Mouse (Mus musculus) neural tube, embryonic 12.5 days (tissue): ENCODE data around the gene Ctbs. TPM values are rescaled to one million over a fixed set of nuclear protein-coding genes. Genes with fewer than 3 reads are reported as not detected.

Source experiments
- ATAC-seq: fragments of 200-750 bp; cut with Nextera tagmentation; 2 replicates; pipeline ENCODE4 v1.8.0; 2017; ENCODE audit warnings: low read depth, mild to moderate bottlenecking, moderate TSS enrichment, moderate library complexity; ENCODE audit not compliant: low FRiP score
- H3K27ac ChIP-seq: fragments of 300-500 bp; sonication (generic); 2 replicates; pipeline ENCODE4 v1.5.1; 2016
- H3K27me3 ChIP-seq: fragments of 300-500 bp; sonication (generic); replicated peaks from 2 replicates; pipeline ENCODE4 v1.6.1; 2016; ENCODE audit warnings: mild to moderate bottlenecking
- H3K36me3 ChIP-seq: fragments of 300-500 bp; sonication (generic); 2 replicates; pipeline ENCODE4 v1.6.1; 2016; ENCODE audit warnings: mild to moderate bottlenecking
- H3K4me1 ChIP-seq: fragments of 300-500 bp; sonication (generic); 2 replicates; pipeline ENCODE4 v1.6.1; 2016
- H3K4me2 ChIP-seq: fragments of 300-500 bp; sonication (generic); replicated peaks from 2 replicates; pipeline ENCODE4 v1.6.1; 2016; ENCODE audit warnings: mild to moderate bottlenecking
- H3K4me3 ChIP-seq: fragments of 300-500 bp; sonication (generic); 2 replicates; pipeline ENCODE4 v1.5.1; 2016
- H3K9ac ChIP-seq: fragments of 300-500 bp; sonication (generic); 2 replicates; pipeline ENCODE4 v1.6.1; 2016; ENCODE audit warnings: mild to moderate bottlenecking
- H3K9me3 ChIP-seq: fragments of 300-500 bp; sonication (generic); 2 replicates; pipeline ENCODE4 v1.6.1; 2016; ENCODE audit warnings: mild to moderate bottlenecking
- WGBS: fragments of 180-500 bp; shearing (Covaris S2); methylation state at CpG from one replicate; pipeline ENCODE4 v1.1.7; 2016; 5-methylcytosine and 5-hydroxymethylcytosine counted together
- polyA plus RNA-seq: library from polyadenylated mRNA; unstranded; fragments of >200 nt; fragmentation: Nextera tagmentation; extraction: Ambion mirVana; gene quantifications from 2 replicates; pipeline ENCODE4 v1.2.1, GENCODE M21; 2016

Ctbs gene
- polyA plus RNA-seq, 1 experiment from 2014 or later = 5.6 TPM

- H3K27me3 ChIP-seq = no peaks in the 10 kb centered on the region
- no peaks in the 10 kb centered on the region for H3K36me3 ChIP-seq
- H3K4me2 ChIP-seq = peak overlapping the region; percentile 54; the same call in 1 of the 2 replicates
- WGBS = 87% methylated on average over 5 of the region's 5 CpGs
- no peak overlapping the region for H3K9ac ChIP-seq
- H3K27ac ChIP-seq = no peak overlapping the region
- no peaks in the 10 kb centered on the region; the same call in 1 of the 2 replicates for H3K4me1 ChIP-seq
- no peaks in the 10 kb centered on the region for H3K9me3 ChIP-seq
- ATAC-seq = no peak
- H3K4me3 ChIP-seq = no peak overlapping the region
These were observed 1.8 kb downstream of the Ctbs start for GRCm38 (mm10) chr3:146451375-146451774.

GRCm38 (mm10) chr3:146462939-146463338 is 13.3 kb downstream of the Ctbs start:
- 63% methylated on average over 2 of the region's 2 CpGs for WGBS

GRCm38 (mm10) chr3:146469226-146469625 is 19.6 kb downstream of the Ctbs start:
- Histone ChIP-seq H3K4me2 (no peak overlapping the region), H3K4me1 (no peaks in the 10 kb centered on the region), H3K27ac (no peak overlapping the region), H3K27me3 (no peaks in the 10 kb centered on the region), H3K4me3 (no peak overlapping the region), H3K9ac (no peak overlapping the region), H3K9me3 (no peaks in the 10 kb centered on the region), H3K36me3 (no peaks in the 10 kb centered on the region)
- no peak for ATAC-seq
- WGBS = 88% methylated on average over 2 of the region's 2 CpGs

More at GRCm38 (mm10) chr3:146462939-146463338, 13.3 kb downstream of the Ctbs start:
- Histone ChIP-seq H3K36me3 (no peaks in the 10 kb centered on the region), H3K4me2 (no peak overlapping the region), H3K4me1 (no peaks in the 10 kb centered on the region), H3K9ac (no peak overlapping the region), H3K9me3 (no peaks in the 10 kb centered on the region), H3K4me3 (no peak overlapping the region), H3K27me3 (no peaks in the 10 kb centered on the region), H3K27ac (no peak overlapping the region)
- ATAC-seq = no peak

DNA sequence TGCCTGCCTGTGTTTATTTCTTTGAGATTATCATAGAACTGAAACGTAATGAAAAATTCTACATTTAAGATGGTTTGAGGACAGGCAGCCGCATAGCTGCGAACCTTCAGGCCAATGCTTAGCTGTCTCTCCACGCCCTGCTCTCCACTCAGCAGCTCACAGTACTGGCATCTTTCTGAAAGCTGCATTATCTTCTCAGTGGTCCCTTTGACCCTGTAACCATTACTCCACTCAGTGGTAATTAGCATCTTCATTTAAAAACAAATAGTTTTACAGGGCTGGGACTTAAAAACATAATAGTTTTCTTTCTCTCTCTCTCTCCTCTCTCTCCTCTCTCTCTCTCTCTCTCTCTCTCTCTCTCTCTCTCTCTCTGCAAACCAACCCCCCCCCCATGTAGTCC is 23.1 kb downstream of the Ctbs start:
- Histone ChIP-seq H3K9ac (no peak overlapping the region), H3K4me1 (no peaks in the 10 kb centered on the region), H3K9me3 (no peaks in the 10 kb centered on the region), H3K4me3 (no peak overlapping the region), H3K4me2 (no peak overlapping the region), H3K36me3 (no peaks in the 10 kb centered on the region), H3K27ac (no peak overlapping the region), H3K27me3 (no peaks in the 10 kb centered on the region)
- 66% methylated on average over 4 of the region's 4 CpGs for WGBS
- ATAC-seq = no peak

GRCm38 (mm10) chr3:146473741-146474140 is 24.1 kb downstream of the Ctbs start:
- H3K4me2 ChIP-seq = no peak overlapping the region
- no peak overlapping the region for H3K27ac ChIP-seq
- H3K4me3 ChIP-seq = no peak overlapping the region
- H3K9me3 ChIP-seq = no peaks in the 10 kb centered on the region
- ATAC-seq = no peak
- no peak overlapping the region for H3K9ac ChIP-seq
- H3K27me3 ChIP-seq = no peaks in the 10 kb centered on the region
- H3K36me3 ChIP-seq = no peaks in the 10 kb centered on the region
- H3K4me1 ChIP-seq = no peaks in the 10 kb centered on the region

- Histone ChIP-seq H3K9me3 (no peaks in the 10 kb centered on the region), H3K4me3 (no peak overlapping the region), H3K9ac (no peak overlapping the region), H3K36me3 (no peaks in the 10 kb centered on the region), H3K4me1 (no peaks in the 10 kb centered on the region), H3K27ac (no peak overlapping the region), H3K4me2 (no peak overlapping the region), H3K27me3 (no peaks in the 10 kb centered on the region)
- no peak for ATAC-seq
- WGBS = 89% methylated on average over 3 of the region's 3 CpGs
These were observed 24.8 kb downstream of the Ctbs start for GRCm38 (mm10) chr3:146474428-146474827.

DNA sequence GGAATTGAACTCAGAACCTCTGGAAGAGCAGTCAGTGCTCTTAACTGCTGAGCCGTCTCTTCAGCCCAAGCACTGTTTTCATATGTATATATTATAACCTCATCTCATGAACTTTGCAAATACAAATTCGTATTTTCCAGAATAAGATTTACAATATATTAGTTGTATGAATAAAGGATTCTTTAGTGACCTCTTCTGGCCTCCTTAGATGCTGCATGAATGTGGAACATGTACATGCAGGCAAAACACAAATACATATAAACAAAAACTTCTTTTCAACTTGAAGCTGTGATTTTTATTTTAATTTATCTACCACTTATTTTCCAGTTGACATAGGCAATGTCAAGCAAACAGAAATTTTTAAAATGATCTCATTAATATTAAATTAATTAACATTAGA is 32.4 kb downstream of the Ctbs start:
- Histone ChIP-seq H3K36me3 (no peaks in the 10 kb centered on the region), H3K9ac (no peak overlapping the region), H3K9me3 (no peaks in the 10 kb centered on the region), H3K27me3 (no peaks in the 10 kb centered on the region), H3K27ac (no peak overlapping the region), H3K4me1 (no peaks in the 10 kb centered on the region), H3K4me3 (no peak overlapping the region), H3K4me2 (no peak overlapping the region)
- no peak for ATAC-seq
- 83% methylated on average over 2 of the region's 2 CpGs for WGBS

DNA sequence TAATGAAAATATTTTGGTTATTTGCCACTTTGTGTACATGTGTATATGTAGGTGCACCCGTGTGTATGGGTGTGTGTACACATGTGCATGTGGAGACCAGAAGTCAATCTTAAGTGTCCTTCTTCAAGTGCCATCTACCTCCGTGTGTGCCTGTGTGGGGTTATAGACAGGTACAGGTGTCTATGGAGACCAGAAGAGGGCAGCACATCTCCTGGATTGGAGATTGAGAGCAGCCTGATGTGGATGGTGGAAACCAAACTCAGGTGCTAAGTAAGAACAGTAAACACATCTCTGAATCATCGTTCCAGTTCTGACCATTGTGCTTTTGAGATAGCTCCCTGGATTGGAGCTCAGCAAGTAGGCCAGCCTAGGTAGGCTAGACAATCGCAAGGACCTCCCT is 36.9 kb downstream of the Ctbs start:
- no peak overlapping the region for H3K4me2 ChIP-seq
- no peaks in the 10 kb centered on the region for H3K36me3 ChIP-seq
- H3K9me3 ChIP-seq = no peaks in the 10 kb centered on the region
- H3K4me3 ChIP-seq = no peak overlapping the region
- no peak for ATAC-seq
- H3K27ac ChIP-seq = no peak overlapping the region
- WGBS = 89% methylated on average over 4 of the region's 4 CpGs
- H3K27me3 ChIP-seq = no peaks in the 10 kb centered on the region
- no peaks in the 10 kb centered on the region for H3K4me1 ChIP-seq
- no peak overlapping the region for H3K9ac ChIP-seq

DNA sequence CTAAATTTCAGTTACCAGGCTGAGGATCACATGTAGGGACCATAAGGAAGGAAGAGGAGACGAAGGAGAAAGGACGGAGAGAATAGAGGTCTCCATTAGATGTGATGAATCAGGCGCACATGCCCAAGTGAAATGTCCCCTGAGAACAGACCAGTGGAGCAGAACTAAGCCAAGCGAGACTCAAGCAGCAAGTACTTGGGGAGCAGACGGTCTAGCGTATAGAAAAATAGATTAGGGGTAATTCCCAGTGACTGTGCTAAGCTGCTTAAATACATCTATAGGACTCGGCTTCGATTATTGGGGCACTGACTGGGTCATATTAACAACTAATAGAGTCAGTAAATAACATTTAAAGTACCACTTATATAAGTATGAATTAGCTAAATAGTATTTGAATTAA is 45.3 kb downstream of the Ctbs start:
- Histone ChIP-seq H3K27me3 (no peaks in the 10 kb centered on the region), H3K9me3 (no peaks in the 10 kb centered on the region), H3K27ac (no peak overlapping the region), H3K4me3 (no peak overlapping the region), H3K4me1 (no peaks in the 10 kb centered on the region), H3K9ac (no peak overlapping the region), H3K4me2 (no peak overlapping the region), H3K36me3 (no peaks in the 10 kb centered on the region)
- ATAC-seq = no peak
- 70% methylated on average over 8 of the region's 8 CpGs for WGBS

GRCm38 (mm10) chr3:146498989-146499388 is 49.4 kb downstream of the Ctbs start:
- no peaks in the 10 kb centered on the region for H3K9me3 ChIP-seq
- peak overlapping the region; percentile 68 for H3K4me3 ChIP-seq
- 4% methylated on average over 13 of the region's 13 CpGs for WGBS
- peaks cover 13% of the 10 kb centered on the region for H3K36me3 ChIP-seq
- peak overlapping the region; percentile 85 for H3K9ac ChIP-seq
- 0 out of 2 replicates have a peak overlapping the region, but pooled peaks have one; percentile 3 for H3K27ac ChIP-seq
- H3K4me1 ChIP-seq = peaks cover 17% of the 10 kb centered on the region
- no peak for ATAC-seq
- H3K27me3 ChIP-seq = no peaks in the 10 kb centered on the region
- peak overlapping the region; percentile 70 for H3K4me2 ChIP-seq

- peak within 1 kb of the TSS; percentile 70 for H3K4me2 ChIP-seq
- H3K27me3 ChIP-seq = no peaks in the 10 kb centered on the region
- H3K27ac ChIP-seq = peak within 1 kb of the TSS; percentile 33
- peak within 1 kb of the TSS; percentile 85 for H3K9ac ChIP-seq
- peak; percentile 86 for ATAC-seq
- WGBS = 1% methylated on average over 65 of the region's 88 CpGs
- peaks cover 15% of the 10 kb centered on the region for H3K36me3 ChIP-seq
- peaks cover 17% of the 10 kb centered on the region for H3K4me1 ChIP-seq
- no peaks in the 10 kb centered on the region for H3K9me3 ChIP-seq
- peak within 1 kb of the TSS; percentile 68 for H3K4me3 ChIP-seq
These were observed 49.9 kb downstream of the Ctbs start, which contains the start of the genes Spata1 and Gng5 for GRCm38 (mm10) chr3:146499431-146500002. Gene Spata1, minus strand, starts transcription at chr3:146499753. Gene Gng5, plus strand, starts transcription at chr3:146499807.

GRCm38 (mm10) chr3:146500003-146500809 is 50.6 kb downstream of the Ctbs start:
- Histone ChIP-seq H3K27me3 (no peaks in the 10 kb centered on the region), H3K9me3 (no peaks in the 10 kb centered on the region), H3K9ac (peak overlapping the region; percentile 85), H3K27ac (peak overlapping the region; percentile 33), H3K4me3 (peak overlapping the region; percentile 68), H3K36me3 (peaks cover 18% of the 10 kb centered on the region), H3K4me2 (peak overlapping the region; percentile 70), H3K4me1 (peaks cover 17% of the 10 kb centered on the region)
- ATAC-seq = peak; percentile 87
- under 1% methylated on average over 55 of the region's 57 CpGs for WGBS
